In genomic region chr14:55721076-55721475, GRCm38 (mm10) we compare ENCODE assay signal across 7 mouse cellular contexts. TPM values are rescaled to one million over a fixed set of nuclear protein-coding genes. Genes with fewer than 3 reads are reported as not detected.
DNase-seq lines count a peak whose midpoint lies in the region; ATAC-seq and TF ChIP-seq lines count a peak whose summit lies in the region.

No protein-coding gene starts in this region.

- ATAC-seq in G1E (ENCODE audit: extremely low read depth, insufficient number of reproducible peaks, low FRiP score, poor library complexity, severe bottlenecking), result no peak
- no peak for ATAC-seq in hindbrain, embryonic 14.5 days (ENCODE audit: low FRiP score)
- ATAC-seq in liver, embryonic 11.5 days (replicated peaks; ENCODE audit: low FRiP score), result no peak
- ATAC-seq in megakaryocyte-erythroid progenitor cell, adult 5-6 weeks (replicated peaks; ENCODE audit: low FRiP score, low TSS enrichment, poor library complexity, severe bottlenecking), result no peak

- no peaks in the 10 kb centered on the region for H3K79me2 ChIP-seq in CH12.LX (replicated peaks; ENCODE audit: control insufficient read depth, extremely low read depth, insufficient read depth, poor library complexity, severe bottlenecking)

- H3K36me3 ChIP-seq in CH12.LX (replicated peaks in 1 of 2; ENCODE audit: control insufficient read depth in 1 of 2, insufficient read depth in 1 of 2, low read length in 1 of 2) (peaks cover 34 to 46% of the 10 kb centered on the region in 2 experiments), G1E (replicated peaks) (peaks cover 51% of the 10 kb centered on the region)
- H3K36me3 ChIP-seq in hindbrain, embryonic 14.5 days (replicated peaks; ENCODE audit: control insufficient read depth, insufficient read depth), result peaks cover 37% of the 10 kb centered on the region
- peaks cover 11% of the 10 kb centered on the region for H3K36me3 ChIP-seq in liver, embryonic 11.5 days (ENCODE audit: control insufficient read depth, insufficient read depth, low read length)

- H3K4me2 ChIP-seq in CH12.LX (ENCODE audit: insufficient read depth, low read depth, poor library complexity, severe bottlenecking), result peak overlapping the region; percentile 58
- H3K4me2 ChIP-seq in hindbrain, embryonic 14.5 days (replicated peaks), result peak overlapping the region; percentile 69
- H3K4me2 ChIP-seq in liver, embryonic 11.5 days, result peak overlapping the region; percentile 89

- WGBS in hindbrain, embryonic 14.5 days, result 73% methylated on average over 6 of the region's 6 CpGs
- 68% methylated on average over 6 of the region's 6 CpGs for WGBS in liver, embryonic 11.5 days

- H3K4me1 ChIP-seq in CH12.LX (ENCODE audit: control insufficient read depth in 1 of 2, insufficient read depth in 2 of 2) (peaks cover 15 to 40% of the 10 kb centered on the region in 2 experiments), G1E (ENCODE audit: insufficient read depth, low read depth, low read length) (peaks cover 64% of the 10 kb centered on the region)
- peaks cover 12% of the 10 kb centered on the region; the same call in 1 of the 2 replicates for H3K4me1 ChIP-seq in hindbrain, embryonic 14.5 days (replicated peaks; ENCODE audit: control insufficient read depth, insufficient read depth, low read length)
- H3K4me1 ChIP-seq in liver, embryonic 11.5 days (replicated peaks; ENCODE audit: control insufficient read depth, insufficient read depth, low read length), result peaks cover 8% of the 10 kb centered on the region

- H3K27me3 ChIP-seq in CH12.LX (replicated peaks) (peaks cover 4% of the 10 kb centered on the region), G1E (ENCODE audit: insufficient read depth, low read length) (no peaks in the 10 kb centered on the region)
- no peaks in the 10 kb centered on the region for H3K27me3 ChIP-seq in hindbrain, embryonic 14.5 days (ENCODE audit: control insufficient read depth, insufficient read depth, low read length)
- no peaks in the 10 kb centered on the region for H3K27me3 ChIP-seq in liver, embryonic 11.5 days (replicated peaks; ENCODE audit: control insufficient read depth, insufficient read depth, low read length)

- peak overlapping the region; percentile 62; the same call in 1 of the 2 replicates for H3K9ac ChIP-seq in CH12.LX (ENCODE audit: insufficient read depth, low read depth)
- peak overlapping the region; percentile 73 for H3K9ac ChIP-seq in hindbrain, embryonic 14.5 days
- H3K9ac ChIP-seq in liver, embryonic 11.5 days (ENCODE audit: low read depth, low read length), result peak overlapping the region; percentile 76; the same call in 1 of the 2 replicates

- TF ChIP-seq POLR2A in CH12.LX (IDR thresholded peaks at IDR 0.05; ENCODE audit: low read depth, low read length), result no peak

- TF ChIP-seq CTCF in CH12.LX (conservative IDR thresholded peaks at IDR 0.05 in 1 of 2, IDR thresholded peaks at IDR 0.05 in 1 of 2; ENCODE audit: low read depth in 2 of 2, low read length in 2 of 2) (no peak), G1E (IDR thresholded peaks at IDR 0.05; ENCODE audit: low read depth, low read length) (no peak)

- TF ChIP-seq RAD21 in CH12.LX (IDR thresholded peaks at IDR 0.05; ENCODE audit: low read depth, low read length), result no peak

- dilution Hi-C loops in CH12.LX (cut with MboI; ENCODE audit: extremely low pct_ligation_motif_present, extremely low pct_unique_long_range_greater_than_20kb, low sequenced_read_pairs), result no loop called here

- in situ Hi-C loops in CH12.LX (cut with MboI; ENCODE audit: low pct_ligation_motif_present, low pct_unique_long_range_greater_than_20kb, low sequenced_read_pairs), result no loop called here

- H3K27ac ChIP-seq in CH12.LX (ENCODE audit: insufficient read depth, low read depth), result no peak overlapping the region
- 0 out of 2 replicates have a peak overlapping the region, but pooled peaks have one; percentile 90 for H3K27ac ChIP-seq in hindbrain, embryonic 14.5 days
- peak overlapping the region; percentile 76; the same call in 1 of the 2 replicates for H3K27ac ChIP-seq in liver, embryonic 11.5 days (ENCODE audit: low read depth, low read length)

- no peak for DNase-seq in CH12.LX (ENCODE audit: extremely low read depth)
- DNase-seq in G1E (ENCODE audit: low spot score), result no peak
- no peak for DNase-seq in hindbrain, embryonic 14.5 days (ENCODE audit: low spot score)
- DNase-seq in liver, embryonic 11.5 days (ENCODE audit: low spot score), result no peak
- DNase-seq in right cerebral cortex, postnatal 36 days (ENCODE audit: low spot score in 2 of 2), result no peak
- no peak for DNase-seq in left cerebral cortex, adult 8-10 months (ENCODE audit: low spot score in 2 of 2)

- TF ChIP-seq EP300 in CH12.LX (IDR thresholded peaks at IDR 0.05; ENCODE audit: low read length), result no peak

- H3K9me3 ChIP-seq in CH12.LX (replicated peaks; ENCODE audit: low read length) (no peaks in the 10 kb centered on the region), G1E (replicated peaks) (no peaks in the 10 kb centered on the region)
- no peaks in the 10 kb centered on the region for H3K9me3 ChIP-seq in hindbrain, embryonic 14.5 days (ENCODE audit: control insufficient read depth, low read length)
- no peaks in the 10 kb centered on the region for H3K9me3 ChIP-seq in liver, embryonic 11.5 days (ENCODE audit: control insufficient read depth, low read length)

- H3K4me3 ChIP-seq in CH12.LX (replicated peaks in 1 of 3; ENCODE audit: low read depth in 2 of 3, low read length in 2 of 3, poor library complexity in 1 of 3), result peak overlapping the region; percentile 44 to 84 (median 65)
- peak overlapping the region; percentile 88 for H3K4me3 ChIP-seq in G1E (ENCODE audit: low read depth, low read length)
- peak overlapping the region; percentile 66 for H3K4me3 ChIP-seq in hindbrain, embryonic 14.5 days (replicated peaks; ENCODE audit: low read length)
- peak overlapping the region; percentile 75 for H3K4me3 ChIP-seq in liver, embryonic 11.5 days (ENCODE audit: low read depth, low read length)

RNA-seq across cellular contexts. Expression of gene Rabggta, which starts 1.0 kb away (rescaled TPM):
- total RNA-seq in CH12.LX (2012; rRNA removed) (19.1 and 21.9 TPM in 2 replicates), CH12.LX (2014; rRNA removed) (12.0 and 16.2 TPM in 2 replicates), G1E (2014; fragmentation: Nextera tagmentation) (11.9 and 12.4 TPM in 2 replicates), G1E (2017) (15.2 and 17.3 TPM in 2 replicates)
- polyA plus RNA-seq in CH12.LX (2012; ENCODE audit: insufficient read length, low read depth) (12.8 and 13.9 TPM in 2 replicates), G1E (2012) (19.3 and 27.6 TPM in 2 replicates)
- 46.2 and 48.8 TPM in 2 replicates for polyA plus RNA-seq in hindbrain, embryonic 14.5 days (2014; fragmentation: Nextera tagmentation; extraction: Ambion mirVana)
- 22.8 and 24.0 TPM in 2 replicates for polyA plus RNA-seq in liver, embryonic 11.5 days (2014; fragmentation: Nextera tagmentation; extraction: Ambion mirVana)
- 10 to 100 TPM; 52.2 to 54.7 (median 54.0) TPM for total RNA-seq in left cerebral cortex, adult 8-10 months (2022)
- total RNA-seq in megakaryocyte-erythroid progenitor cell, adult 5-6 weeks (2014; fragmentation: Nextera tagmentation), result 14.4 and 20.2 TPM in 2 replicates
- 7.7 and 12.6 TPM in 2 replicates for total RNA-seq in megakaryocyte-erythroid progenitor cell, adult 5-6 weeks (2017)

RNA-seq across cellular contexts. Expression of gene Tgm1, which starts 7.3 kb away (rescaled TPM):
- total RNA-seq in CH12.LX (2012; rRNA removed) (not detected in 2 replicates), CH12.LX (2014; rRNA removed) (0.07 TPM in 1 of 2 replicates, not detected in the other), G1E (2014; fragmentation: Nextera tagmentation) (10.5 and 11.5 TPM in 2 replicates), G1E (2017) (11.7 and 13.1 TPM in 2 replicates)
- polyA plus RNA-seq in CH12.LX (2012; ENCODE audit: insufficient read length, low read depth) (0.14 and 0.16 TPM in 2 replicates), G1E (2012) (26.6 and 31.1 TPM in 2 replicates)
- polyA plus RNA-seq in hindbrain, embryonic 14.5 days (2014; fragmentation: Nextera tagmentation; extraction: Ambion mirVana), result 0.14 and 0.25 TPM in 2 replicates
- polyA plus RNA-seq in liver, embryonic 11.5 days (2014; fragmentation: Nextera tagmentation; extraction: Ambion mirVana), result 3.0 and 3.3 TPM in 2 replicates
- total RNA-seq in left cerebral cortex, adult 8-10 months (2022), result 1 to 10 TPM in 2 of 4 experiments, not detected in 2; 1.1 to 1.4 TPM
- not detected in 2 replicates for total RNA-seq in megakaryocyte-erythroid progenitor cell, adult 5-6 weeks (2014; fragmentation: Nextera tagmentation)
- 0.15 TPM in 1 of 2 replicates, not detected in the other for total RNA-seq in megakaryocyte-erythroid progenitor cell, adult 5-6 weeks (2017)

RNA-seq across cellular contexts. Expression of gene Dhrs1, which starts 24.4 kb away (rescaled TPM):
- total RNA-seq in CH12.LX (2012; rRNA removed) (23.6 and 33.2 TPM in 2 replicates), CH12.LX (2014; rRNA removed) (22.1 and 26.1 TPM in 2 replicates), G1E (2014; fragmentation: Nextera tagmentation) (67.7 and 86.7 TPM in 2 replicates), G1E (2017) (39.3 and 57.2 TPM in 2 replicates)
- polyA plus RNA-seq in CH12.LX (2012; ENCODE audit: insufficient read length, low read depth) (21.1 and 34.1 TPM in 2 replicates), G1E (2012) (4.2 and 6.5 TPM in 2 replicates)
- 70.8 and 72.3 TPM in 2 replicates for polyA plus RNA-seq in hindbrain, embryonic 14.5 days (2014; fragmentation: Nextera tagmentation; extraction: Ambion mirVana)
- 48.8 and 53.9 TPM in 2 replicates for polyA plus RNA-seq in liver, embryonic 11.5 days (2014; fragmentation: Nextera tagmentation; extraction: Ambion mirVana)
- 100 to 1,000 TPM in 2 of 4 experiments, 10 to 100 TPM in 2; 86.1 to 119 (median 97.8) TPM for total RNA-seq in left cerebral cortex, adult 8-10 months (2022)
- total RNA-seq in megakaryocyte-erythroid progenitor cell, adult 5-6 weeks (2014; fragmentation: Nextera tagmentation), result 21.5 and 31.0 TPM in 2 replicates
- total RNA-seq in megakaryocyte-erythroid progenitor cell, adult 5-6 weeks (2017), result 10.0 and 10.3 TPM in 2 replicates

RNA-seq across cellular contexts. Expression of gene Nop9, which starts 24.4 kb away (rescaled TPM):
- total RNA-seq in CH12.LX (2012; rRNA removed), result 38.5 and 45.7 TPM in 2 replicates
- 85.3 and 92.1 TPM in 2 replicates for total RNA-seq in CH12.LX (2014; rRNA removed)
- polyA plus RNA-seq in CH12.LX (2012; ENCODE audit: insufficient read length, low read depth), result 76.9 and 89.1 TPM in 2 replicates
- total RNA-seq in G1E (2014; fragmentation: Nextera tagmentation), result 23.0 and 32.6 TPM in 2 replicates
- 22.3 and 23.5 TPM in 2 replicates for total RNA-seq in G1E (2017)
- polyA plus RNA-seq in G1E (2012), result 45.5 and 56.5 TPM in 2 replicates
- polyA plus RNA-seq in hindbrain, embryonic 14.5 days (2014; fragmentation: Nextera tagmentation; extraction: Ambion mirVana), result 31.4 and 33.0 TPM in 2 replicates
- 70.6 and 76.1 TPM in 2 replicates for polyA plus RNA-seq in liver, embryonic 11.5 days (2014; fragmentation: Nextera tagmentation; extraction: Ambion mirVana)
- total RNA-seq in left cerebral cortex, adult 8-10 months (2022), result 10 to 100 TPM in 3 of 4 experiments, 1 to 10 TPM in 1; 9.7 to 11.8 (median 11.0) TPM
- total RNA-seq in megakaryocyte-erythroid progenitor cell, adult 5-6 weeks (2014; fragmentation: Nextera tagmentation), result 35.8 and 52.0 TPM in 2 replicates
- total RNA-seq in megakaryocyte-erythroid progenitor cell, adult 5-6 weeks (2017), result 24.8 and 27.5 TPM in 2 replicates

RNA-seq across cellular contexts. Expression of gene Cideb, which starts 37.2 kb away (rescaled TPM):
- total RNA-seq in CH12.LX (2012; rRNA removed), result 2.3 and 2.6 TPM in 2 replicates
- total RNA-seq in CH12.LX (2014; rRNA removed), result not detected in 2 replicates
- 0.49 and 0.61 TPM in 2 replicates for polyA plus RNA-seq in CH12.LX (2012; ENCODE audit: insufficient read length, low read depth)
- total RNA-seq in G1E (2014; fragmentation: Nextera tagmentation), result not detected in 2 replicates
- total RNA-seq in G1E (2017), result 0.38 TPM in 1 of 2 replicates, not detected in the other
- not detected in 2 replicates for polyA plus RNA-seq in G1E (2012)
- not detected in 2 replicates for polyA plus RNA-seq in hindbrain, embryonic 14.5 days (2014; fragmentation: Nextera tagmentation; extraction: Ambion mirVana)
- polyA plus RNA-seq in liver, embryonic 11.5 days (2014; fragmentation: Nextera tagmentation; extraction: Ambion mirVana), result 8.9 and 9.1 TPM in 2 replicates
- total RNA-seq in left cerebral cortex, adult 8-10 months (2022), result 1 to 10 TPM; 1.5 to 3.1 (median 2.4) TPM
- total RNA-seq in megakaryocyte-erythroid progenitor cell, adult 5-6 weeks (2014; fragmentation: Nextera tagmentation), result not detected in 2 replicates
- total RNA-seq in megakaryocyte-erythroid progenitor cell, adult 5-6 weeks (2017), result not detected in 2 replicates

Comparison
In these comparisons a context has a peak if more than half of its experiments do, and no peak if none do; other contexts are left out.
1. RNA of gene Tgm1, which starts 7.3 kb away (total RNA-seq): 10.5 to 13.1 TPM in G1E; 1.1 to 1.4 TPM in left cerebral cortex, adult 8-10 months, 0.07 TPM in CH12.LX and 0.15 TPM in megakaryocyte-erythroid progenitor cell, adult 5-6 weeks; every median in the first group is over 4 times any median in the second.
2. Peak in every context shown above with its lines, with median percentiles within 50 percentile points of each other: H3K4me2 ChIP-seq, H3K4me3 ChIP-seq and H3K9ac ChIP-seq.